Mouse (Mus musculus) ES-E14 (cell line): Measurements from ENCODE around the gene Siglecf. TPM values are rescaled to one million over a fixed set of nuclear protein-coding genes. Genes with fewer than 3 reads are reported as not detected.

Experiments used
- DNase-seq: peaks from one replicate; pipeline ENCODE4 v3.0.0-alpha.2; 2013; ENCODE audit warnings: low read depth, low spot score
- H3K27ac ChIP-seq: 2 replicates; pipeline ENCODE4 v1.5.1; 2012; ENCODE audit warnings: low read depth, mild to moderate bottlenecking, low read length, moderate library complexity, mixed read lengths; ENCODE audit not compliant: poor library complexity, insufficient read depth, severe bottlenecking
- H3K36me3 ChIP-seq: 2 replicates; pipeline ENCODE4 v1.6.1; 2012; ENCODE audit warnings: mild to moderate bottlenecking, low read length, moderate library complexity, mixed read lengths; ENCODE audit not compliant: control insufficient read depth, poor library complexity, insufficient read depth, severe bottlenecking
- H3K4me1 ChIP-seq, 2 experiments: fragments of 150-350 bp in 1 of 2; sonication (generic) in 1 of 2; 2 replicates each; pipeline ENCODE4 v1.6.1; 2012; ENCODE audit warnings: low read length in 2 of 2, mild to moderate bottlenecking in 1 of 2, mixed read lengths in 1 of 2; ENCODE audit not compliant: control insufficient read depth in 2 of 2, insufficient read depth in 2 of 2, poor library complexity in 1 of 2
- H3K4me3 ChIP-seq, 2 experiments: fragments of 150-350 bp in 1 of 2; sonication (generic) in 1 of 2; 2 replicates each; pipeline ENCODE4 v1.5.1; 2012; ENCODE audit warnings: low read length in 2 of 2, low read depth in 1 of 2, mild to moderate bottlenecking in 1 of 2, mixed read lengths in 1 of 2; ENCODE audit not compliant: insufficient read depth in 1 of 2, poor library complexity in 1 of 2, severe bottlenecking in 1 of 2
- H3K9ac ChIP-seq: 2 replicates; pipeline ENCODE4 v1.6.1; 2012; ENCODE audit warnings: low read depth, mild to moderate bottlenecking, low read length, mixed read lengths; ENCODE audit not compliant: poor library complexity, insufficient read depth, severe bottlenecking
- H3K9me3 ChIP-seq: fragments of 150-350 bp; sonication (generic); 2 replicates; pipeline ENCODE4 v1.6.1; 2012; ENCODE audit warnings: low read depth, mild to moderate bottlenecking, low read length; ENCODE audit not compliant: control insufficient read depth, insufficient read depth
- CHD2 ChIP-seq: IDR thresholded peaks from 2 replicates; pipeline ENCODE4 v1.6.1; 2014; ENCODE audit warnings: mild to moderate bottlenecking, low read depth, low read length, inconsistent platforms
- HCFC1 ChIP-seq: IDR thresholded peaks from 2 replicates; pipeline ENCODE4 v1.6.1; 2012; ENCODE audit warnings: low read length, inconsistent platforms, borderline replicate concordance; ENCODE audit not compliant: insufficient read depth
- MAFK ChIP-seq: IDR thresholded peaks from 2 replicates; pipeline ENCODE4 v1.6.1; 2014; ENCODE audit warnings: mild to moderate bottlenecking, low read depth, low read length, inconsistent platforms; ENCODE audit not compliant: insufficient read depth
- ZC3H11A ChIP-seq: IDR thresholded peaks from 2 replicates; pipeline ENCODE4 v1.6.1; 2012; ENCODE audit warnings: low read depth, mild to moderate bottlenecking, inconsistent platforms, low read length, borderline replicate concordance
- ZNF384 ChIP-seq: IDR thresholded peaks from 2 replicates; pipeline ENCODE4 v1.6.1; 2012; ENCODE audit warnings: low read depth, low read length, inconsistent platforms
- in situ Hi-C, 2 experiments: fragments of 600-800 bp; cut with MboI; formaldehyde crosslinking; loops; one replicate each; pipeline ENCODE4 v1.15.1; 2025; ENCODE audit warnings: low sequenced_read_pairs in 2 of 2, inconsistent platforms in 1 of 2; ENCODE audit not compliant: unreplicated experiment in 2 of 2
- total RNA-seq: library from RNA; depleted of rRNA; stranded (reverse); fragments of 300-350 nt; gene quantifications from 2 replicates; pipeline ENCODE4 v1.2.3, GENCODE M21; 2012

Gene Siglecf
- total RNA-seq, 1 experiment = 0.49 TPM

- no peaks in the 10 kb centered on the region for H3K9me3 ChIP-seq
- no peak for DNase-seq
- no peaks in the 10 kb centered on the region for H3K36me3 ChIP-seq
- no peak overlapping the region for H3K9ac ChIP-seq
- no peak overlapping the region; the same call in 1 of the 2 replicates for H3K27ac ChIP-seq
- H3K4me1 ChIP-seq = peaks cover 3 to 10% of the 10 kb centered on the region in 2 experiments; a peak in 3 of 4 replicates
- in situ Hi-C loops = no loop called here
- H3K4me3 ChIP-seq = no peak overlapping the region
- TF ChIP-seq MAFK = no peak
- TF ChIP-seq CHD2 = no peak
- TF ChIP-seq ZC3H11A = no peak
- no peak for TF ChIP-seq HCFC1
- no peak for TF ChIP-seq ZNF384
These were observed 17.2 kb upstream of the Siglecf start for GRCm38 (mm10) chr7:43333899-43334298.

DNA sequence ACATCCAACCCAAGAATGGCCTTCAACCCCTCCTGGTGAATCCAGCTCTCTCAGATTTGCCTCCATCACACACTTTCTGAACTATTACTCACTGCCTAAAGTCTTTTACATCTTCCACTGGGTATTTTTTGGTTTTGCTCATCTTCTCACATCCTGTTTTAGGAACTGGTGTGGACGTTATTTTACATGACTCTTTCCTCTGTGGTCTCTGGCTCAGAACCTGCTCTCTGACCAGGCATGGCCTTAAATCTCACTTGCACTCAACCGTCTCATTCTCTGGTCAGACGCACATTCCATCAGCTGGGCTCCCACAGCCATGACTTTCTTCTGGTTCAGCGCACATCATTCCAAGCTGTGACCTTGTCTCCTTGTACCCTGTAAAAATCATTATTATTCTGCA is 10.4 kb upstream of the Siglecf start:
- Histone ChIP-seq H3K9ac (no peak overlapping the region), H3K36me3 (no peaks in the 10 kb centered on the region), H3K4me3 (no peak overlapping the region), H3K9me3 (no peaks in the 10 kb centered on the region), H3K27ac (no peak overlapping the region), H3K4me1 (peaks cover 19 to 30% of the 10 kb centered on the region in 2 experiments)
- no peak for TF ChIP-seq HCFC1
- no peak for TF ChIP-seq ZC3H11A
- no peak for TF ChIP-seq ZNF384
- TF ChIP-seq MAFK = no peak
- TF ChIP-seq CHD2 = no peak
- no peak for DNase-seq
- in situ Hi-C loops = no loop called here

DNA sequence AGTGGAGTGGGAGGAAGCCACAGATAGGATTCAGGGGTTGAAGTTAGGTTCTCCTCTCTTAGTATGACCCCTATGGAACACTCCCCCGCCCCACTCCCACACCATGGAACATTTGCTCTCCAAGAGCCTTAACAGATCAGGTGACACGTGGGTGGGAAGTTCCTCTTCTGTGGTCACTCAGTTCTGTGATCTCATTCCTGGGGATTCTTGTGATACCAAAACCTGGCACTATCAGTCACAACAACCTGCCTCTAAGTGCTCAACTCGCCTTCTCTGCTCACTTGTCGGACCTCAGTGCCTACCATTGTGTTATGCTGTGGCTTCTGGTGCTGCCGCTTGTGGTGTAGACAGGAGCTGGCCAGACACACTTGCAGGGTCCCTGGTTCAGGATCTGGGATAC is 8.0 kb upstream of the Siglecf start:
- no peaks in the 10 kb centered on the region for H3K9me3 ChIP-seq
- DNase-seq = no peak
- in situ Hi-C loops = no loop called here

DNA sequence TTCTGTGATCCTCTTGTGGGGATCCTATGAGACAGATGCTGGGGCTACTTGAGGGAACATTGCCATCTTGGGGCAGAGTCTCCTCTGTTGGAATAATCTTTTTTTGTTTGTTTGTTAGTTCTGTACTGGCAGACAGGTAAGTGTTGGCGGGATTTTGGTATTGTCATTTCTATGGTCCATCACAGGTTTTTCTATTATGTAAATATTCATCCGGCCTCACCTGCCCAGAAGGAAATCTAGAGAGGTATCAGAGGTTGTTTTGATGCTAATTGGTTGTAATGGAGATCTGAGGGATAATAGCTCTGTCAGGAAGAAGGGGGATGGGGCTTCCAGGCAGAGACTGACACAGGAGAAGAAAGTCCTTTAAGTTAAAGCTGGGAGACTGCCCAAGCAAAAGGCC is 7.1 kb upstream of the Siglecf start:
- in situ Hi-C loops = no loop called here
- Histone ChIP-seq H3K36me3 (no peaks in the 10 kb centered on the region), H3K27ac (peak overlapping the region; percentile 95; the same call in 1 of the 2 replicates), H3K9me3 (no peaks in the 10 kb centered on the region), H3K4me3 (no peak overlapping the region), H3K9ac (no peak overlapping the region), H3K4me1 (peaks cover 25 to 45% of the 10 kb centered on the region in 2 experiments)
- no peak for DNase-seq
- TF ChIP-seq ZC3H11A = no peak
- no peak for TF ChIP-seq HCFC1
- TF ChIP-seq MAFK = no peak
- no peak for TF ChIP-seq ZNF384
- TF ChIP-seq CHD2 = no peak

More for the DNA sequence above, 8.0 kb upstream of the Siglecf start:
- Histone ChIP-seq H3K9ac (peak overlapping the region; percentile 5; the same call in 1 of the 2 replicates), H3K36me3 (no peaks in the 10 kb centered on the region), H3K4me1 (peaks cover 25 to 43% of the 10 kb centered on the region in 2 experiments), H3K27ac (peak overlapping the region; percentile 47), H3K4me3 (no peak overlapping the region)
- TF ChIP-seq HCFC1 = no peak
- no peak for TF ChIP-seq CHD2
- TF ChIP-seq ZC3H11A = no peak
- no peak for TF ChIP-seq ZNF384

DNA sequence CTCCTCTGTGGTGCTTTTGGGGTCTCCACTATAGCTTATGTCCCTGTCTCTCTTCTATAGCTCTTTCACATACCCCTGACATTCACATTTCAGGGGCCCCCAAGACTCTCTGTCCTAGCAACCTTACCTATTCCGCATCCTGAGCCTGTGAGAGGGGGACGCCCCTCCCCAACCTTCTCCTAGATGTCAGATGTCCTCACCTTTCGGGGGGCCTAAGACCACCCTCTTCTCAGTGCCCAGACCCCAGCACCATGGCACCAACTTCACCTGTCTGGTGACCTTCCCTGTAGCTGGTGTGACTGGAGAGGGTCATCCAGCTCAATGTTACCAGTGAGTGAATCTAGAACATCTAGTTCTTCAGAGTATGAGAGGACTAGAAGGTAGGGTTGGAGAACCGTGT is 6.7 kb upstream of the Siglecf start:
- in situ Hi-C loops = no loop called here
- Histone ChIP-seq H3K4me3 (no peak overlapping the region), H3K9me3 (no peaks in the 10 kb centered on the region), H3K4me1 (peaks cover 25 to 47% of the 10 kb centered on the region in 2 experiments), H3K9ac (peak overlapping the region; percentile 22; the same call in 1 of the 2 replicates), H3K27ac (peak overlapping the region; percentile 95), H3K36me3 (no peaks in the 10 kb centered on the region)
- no peak for DNase-seq
- TF ChIP-seq CHD2 = no peak
- no peak for TF ChIP-seq ZC3H11A
- TF ChIP-seq MAFK = no peak
- no peak for TF ChIP-seq ZNF384
- no peak for TF ChIP-seq HCFC1
